Mouse (Mus musculus) hindbrain, embryonic 14.5 days (tissue): ENCODE measurements around the gene Mapk11. TPM values are rescaled to one million over a fixed set of nuclear protein-coding genes. Genes with fewer than 3 reads are reported as not detected.

Experiments
- ATAC-seq: fragments of 200-750 bp; cut with Nextera tagmentation; 2 replicates; pipeline ENCODE4 v1.8.0; 2017; ENCODE audit warnings: moderate number of reproducible peaks, mild to moderate bottlenecking, moderate TSS enrichment, moderate library complexity; ENCODE audit not compliant: low FRiP score
- DNase-seq: peaks from one replicate; pipeline ENCODE4 v3.0.0-alpha.2; 2015; ENCODE audit warnings: low spot score
- H3K27ac ChIP-seq: fragments of 300-500 bp; sonication (generic); 2 replicates; pipeline ENCODE4 v1.5.1; 2014; ENCODE audit warnings: mild to moderate bottlenecking, moderate library complexity
- H3K27me3 ChIP-seq: fragments of 300-500 bp; sonication (generic); 2 replicates; pipeline ENCODE4 v1.6.1; 2014; ENCODE audit warnings: mild to moderate bottlenecking, low read length, mixed read lengths; ENCODE audit not compliant: control insufficient read depth, insufficient read depth
- H3K36me3 ChIP-seq: fragments of 300-500 bp; sonication (generic); replicated peaks from 2 replicates; pipeline ENCODE4 v1.6.1; 2014; ENCODE audit not compliant: control insufficient read depth, insufficient read depth
- H3K4me1 ChIP-seq: fragments of 300-500 bp; sonication (generic); replicated peaks from 2 replicates; pipeline ENCODE4 v1.6.1; 2014; ENCODE audit warnings: antibody characterized with exemption, low read length, mixed read lengths; ENCODE audit not compliant: control insufficient read depth, insufficient read depth
- H3K4me2 ChIP-seq: fragments of 300-500 bp; sonication (generic); replicated peaks from 2 replicates; pipeline ENCODE4 v1.6.1; 2014; ENCODE audit warnings: mild to moderate bottlenecking, moderate library complexity
- H3K4me3 ChIP-seq: fragments of 300-500 bp; sonication (generic); replicated peaks from 2 replicates; pipeline ENCODE4 v1.5.1; 2014; ENCODE audit warnings: mild to moderate bottlenecking, low read length
- H3K9ac ChIP-seq: fragments of 300-500 bp; sonication (generic); 2 replicates; pipeline ENCODE4 v1.6.1; 2014
- H3K9me3 ChIP-seq: fragments of 300-500 bp; sonication (generic); 2 replicates; pipeline ENCODE4 v1.6.1; 2016; ENCODE audit warnings: low read length; ENCODE audit not compliant: control insufficient read depth
- WGBS: fragments of 180-500 bp; shearing (Covaris S2); extraction: QIAGEN DNeasy Blood & Tissue Kit; methylation state at CpG from one replicate; pipeline ENCODE4 v1.1.7; 2014; 5-methylcytosine and 5-hydroxymethylcytosine counted together
- polyA plus RNA-seq: library from polyadenylated mRNA; unstranded; fragments of >200 nt; fragmentation: Nextera tagmentation; extraction: Ambion mirVana; gene quantifications from 2 replicates; pipeline ENCODE4 v1.2.1, GENCODE M21; 2014

Gene Mapk11
- polyA plus RNA-seq, result 20.4 and 22.4 TPM in 2 replicates

DNA sequence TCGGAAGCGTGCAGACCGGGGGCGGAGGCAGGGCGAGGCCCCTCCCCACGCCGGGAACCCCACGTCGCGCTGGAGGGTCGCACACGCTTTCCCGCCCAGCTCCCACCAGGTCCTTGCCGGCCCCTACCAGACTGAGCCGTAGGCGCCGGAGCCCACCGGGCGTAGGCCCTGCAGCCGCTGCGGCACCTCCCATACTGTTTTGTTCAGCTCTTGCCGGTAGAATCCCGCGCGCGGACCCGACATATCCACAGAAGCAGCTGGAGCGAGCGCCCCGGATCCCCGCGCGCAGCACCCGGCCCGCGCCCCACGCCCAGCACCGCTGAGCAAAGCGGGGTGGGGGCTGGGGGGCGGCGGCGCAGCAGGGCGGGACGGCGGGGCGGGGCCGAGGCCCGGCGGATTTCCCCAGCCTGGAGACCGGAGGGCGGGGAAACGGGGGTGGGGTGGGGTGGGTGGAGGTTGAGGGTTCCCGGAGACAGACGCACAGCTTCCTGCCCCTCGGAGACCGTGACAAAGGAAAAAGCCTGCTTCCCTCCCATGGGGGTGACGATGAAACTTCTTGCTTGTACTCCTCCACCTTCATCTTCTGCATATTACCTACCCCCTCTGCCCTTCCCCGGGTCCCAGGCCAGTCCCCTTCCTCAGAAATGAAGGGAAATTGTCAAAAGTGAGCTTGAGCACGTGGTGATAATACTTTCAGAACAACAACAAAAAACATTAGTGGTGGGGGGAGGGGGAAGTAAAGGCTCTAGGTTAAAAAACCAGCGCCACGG is at the start of gene Mapk11:
Gene Mapk11 (minus strand): TSS at position 358 of the 770 bp plus-strand sequence.
- H3K36me3 ChIP-seq, result peaks cover 26% of the 10 kb centered on the region
- DNase-seq, result no peak
- peak within 1 kb of the TSS; percentile 88 for H3K9ac ChIP-seq
- peak within 1 kb of the TSS; percentile 87 for H3K4me2 ChIP-seq
- no peaks in the 10 kb centered on the region for H3K9me3 ChIP-seq
- no peaks in the 10 kb centered on the region for H3K27me3 ChIP-seq
- peaks cover 45% of the 10 kb centered on the region for H3K4me1 ChIP-seq
- peak within 1 kb of the TSS; percentile 90 for H3K27ac ChIP-seq
- under 1% methylated on average over 44 of the region's 61 CpGs for WGBS
- peak; percentile 61 for ATAC-seq
- H3K4me3 ChIP-seq, result peak within 1 kb of the TSS; percentile 53

DNA sequence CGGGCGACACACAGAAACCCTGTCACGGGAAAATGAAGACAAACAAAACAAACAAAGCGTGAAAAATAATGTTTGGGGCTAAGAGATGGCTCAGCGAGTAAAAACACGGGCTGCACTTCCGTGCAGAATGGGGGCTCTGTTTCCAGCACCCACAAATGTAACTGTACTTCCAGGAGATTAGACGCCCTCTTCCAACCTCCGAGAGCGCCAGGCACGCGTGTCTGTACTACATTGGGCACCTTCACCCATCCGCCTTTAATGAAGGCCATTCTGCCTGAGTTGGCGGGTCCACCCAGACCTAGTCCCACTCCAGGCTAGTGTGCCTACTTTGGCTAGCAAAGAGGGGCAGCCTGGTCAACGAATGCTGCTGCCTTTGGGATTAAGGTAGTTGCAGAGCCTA is 47.6 kb upstream of the Mapk11 start:
- ATAC-seq, result no peak
- Histone ChIP-seq H3K9ac (peak overlapping the region; percentile 95), H3K4me3 (peak overlapping the region; percentile 77), H3K27me3 (no peaks in the 10 kb centered on the region), H3K4me2 (peak overlapping the region; percentile 64), H3K36me3 (no peaks in the 10 kb centered on the region), H3K9me3 (no peaks in the 10 kb centered on the region), H3K4me1 (peaks cover 15% of the 10 kb centered on the region), H3K27ac (peak overlapping the region; percentile 97)
- WGBS, result 67% methylated on average over 15 of the region's 15 CpGs
- no peak for DNase-seq

DNA sequence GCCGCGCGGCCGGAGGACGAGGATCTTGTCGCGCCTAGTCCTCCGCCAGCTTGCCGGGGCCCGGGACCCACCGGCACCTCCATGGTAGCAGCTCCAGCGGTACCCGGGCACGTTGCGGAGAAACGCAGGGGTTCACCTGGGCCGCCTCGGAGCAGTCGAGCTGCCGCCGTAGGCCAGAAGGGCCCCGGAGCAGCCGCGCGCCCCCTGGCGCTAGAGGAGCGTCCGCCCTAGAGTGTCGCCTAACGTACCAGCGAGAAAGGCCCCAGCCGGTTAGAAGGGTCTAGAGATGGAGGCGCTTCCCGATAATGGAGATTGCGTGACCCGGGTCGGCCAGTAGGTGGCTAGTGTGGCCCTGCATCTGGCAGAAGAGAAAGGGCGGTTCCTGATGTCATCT is 46.9 kb upstream of the Mapk11 start, which contains the start of gene Dennd6b:
Gene Dennd6b (minus strand): TSS at position 184 of the 394 bp plus-strand sequence.
- DNase-seq (peak; percentile 95), ATAC-seq (peak; percentile 98)
- no peaks in the 10 kb centered on the region for H3K9me3 ChIP-seq
- H3K4me1 ChIP-seq, result peaks cover 15% of the 10 kb centered on the region
- WGBS, result under 1% methylated on average over 38 of the region's 38 CpGs
- H3K27me3 ChIP-seq, result no peaks in the 10 kb centered on the region
- H3K4me2 ChIP-seq, result peak within 1 kb of the TSS; percentile 64
- H3K9ac ChIP-seq, result peak within 1 kb of the TSS; percentile 95
- H3K27ac ChIP-seq, result peak within 1 kb of the TSS; percentile 97
- peak within 1 kb of the TSS; percentile 77 for H3K4me3 ChIP-seq
- H3K36me3 ChIP-seq, result peaks cover 7% of the 10 kb centered on the region; the same call in 1 of the 2 replicates

DNA sequence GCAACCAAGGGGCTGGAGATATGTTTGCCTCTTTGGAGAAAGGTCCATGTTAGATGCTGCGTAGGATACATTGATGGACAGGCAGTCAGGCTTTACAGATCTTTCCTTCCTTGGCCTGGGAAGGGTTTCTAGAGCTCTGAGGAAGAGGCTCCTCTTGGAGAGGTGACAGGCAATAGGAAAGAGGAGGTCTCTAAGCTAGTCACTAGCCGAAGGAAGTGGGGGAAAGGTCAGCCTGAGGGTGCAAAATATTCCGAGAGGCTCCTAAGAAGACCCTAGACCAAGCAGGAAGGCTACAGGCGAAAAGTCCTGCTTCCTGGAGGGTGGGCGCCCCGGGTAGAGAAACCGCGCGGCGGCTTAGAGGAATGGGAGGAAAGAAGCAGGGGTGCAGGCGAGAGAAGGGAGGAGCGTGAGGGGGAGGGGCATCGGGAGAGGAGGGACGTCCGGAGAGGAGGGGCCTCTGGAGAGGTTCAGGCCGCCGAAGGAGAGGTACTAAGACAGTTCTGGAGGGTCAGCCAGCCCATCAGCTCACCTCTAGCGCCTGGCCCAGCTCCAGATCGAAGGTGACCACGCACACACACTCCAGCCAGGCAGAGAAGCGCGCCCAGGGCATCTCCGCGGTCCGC is 46.4 kb upstream of the Mapk11 start:
- WGBS, result under 1% methylated on average over 25 of the region's 25 CpGs
- peak; percentile 88 for ATAC-seq
- Histone ChIP-seq H3K27ac (peak overlapping the region; percentile 97), H3K9me3 (no peaks in the 10 kb centered on the region), H3K4me3 (peak overlapping the region; percentile 77), H3K9ac (peak overlapping the region; percentile 95), H3K4me1 (peaks cover 15% of the 10 kb centered on the region), H3K36me3 (peaks cover 12% of the 10 kb centered on the region; the same call in 1 of the 2 replicates), H3K27me3 (no peaks in the 10 kb centered on the region), H3K4me2 (peak overlapping the region; percentile 64)
- DNase-seq, result peak; percentile 77

DNA sequence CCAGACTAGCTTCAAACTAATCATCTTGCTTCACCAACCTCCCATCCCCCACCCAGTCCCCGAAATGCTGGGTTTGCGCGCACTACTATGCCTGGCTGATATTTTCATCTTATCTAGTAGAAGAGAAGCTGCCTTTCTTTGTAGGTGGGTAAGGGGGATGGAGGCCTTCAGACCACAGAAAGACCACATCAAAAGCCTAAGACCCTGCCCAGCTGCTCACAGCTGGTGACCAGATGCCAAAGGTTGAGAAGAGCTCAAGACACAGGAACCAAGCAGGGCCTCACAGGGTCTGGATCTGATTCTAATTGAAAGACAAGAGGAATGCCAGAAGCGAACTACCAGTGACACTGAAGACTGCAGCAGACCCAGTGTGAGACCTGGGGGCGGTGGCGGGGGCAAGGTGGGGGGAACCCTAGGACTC is 45.8 kb upstream of the Mapk11 start:
- peaks cover 15% of the 10 kb centered on the region for H3K4me1 ChIP-seq
- no peaks in the 10 kb centered on the region for H3K27me3 ChIP-seq
- H3K9me3 ChIP-seq, result no peaks in the 10 kb centered on the region
- H3K4me3 ChIP-seq, result peak overlapping the region; percentile 77
- peak overlapping the region; percentile 95 for H3K9ac ChIP-seq
- H3K36me3 ChIP-seq, result peaks cover 17% of the 10 kb centered on the region
- 28% methylated on average over 6 of the region's 6 CpGs for WGBS
- DNase-seq, result no peak
- ATAC-seq, result no peak
- H3K27ac ChIP-seq, result peak overlapping the region; percentile 97
- H3K4me2 ChIP-seq, result peak overlapping the region; percentile 64

DNA sequence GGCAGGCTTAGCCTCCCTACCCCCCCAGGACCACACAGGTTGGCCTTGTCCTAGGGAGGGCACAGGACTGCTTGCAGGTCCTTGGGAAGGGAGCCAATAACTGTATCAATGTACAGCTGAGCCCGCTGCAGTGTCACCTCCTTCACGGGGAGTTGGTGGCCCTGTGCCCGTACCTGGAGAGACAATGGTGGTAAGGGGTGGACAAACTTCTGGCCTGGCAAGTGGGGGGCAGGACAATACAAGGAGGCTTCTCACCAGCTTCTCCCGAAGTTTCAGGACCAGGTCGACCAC is 35.5 kb upstream of the Mapk11 start:
- WGBS, result 83% methylated on average over 5 of the region's 5 CpGs
- Histone ChIP-seq H3K4me3 (no peak overlapping the region), H3K36me3 (peaks cover 40% of the 10 kb centered on the region), H3K4me1 (peaks cover 10% of the 10 kb centered on the region; the same call in 1 of the 2 replicates), H3K27me3 (no peaks in the 10 kb centered on the region), H3K4me2 (no peak overlapping the region), H3K9ac (no peak overlapping the region), H3K9me3 (no peaks in the 10 kb centered on the region), H3K27ac (no peak overlapping the region)
- DNase-seq (no peak), ATAC-seq (no peak)

DNA sequence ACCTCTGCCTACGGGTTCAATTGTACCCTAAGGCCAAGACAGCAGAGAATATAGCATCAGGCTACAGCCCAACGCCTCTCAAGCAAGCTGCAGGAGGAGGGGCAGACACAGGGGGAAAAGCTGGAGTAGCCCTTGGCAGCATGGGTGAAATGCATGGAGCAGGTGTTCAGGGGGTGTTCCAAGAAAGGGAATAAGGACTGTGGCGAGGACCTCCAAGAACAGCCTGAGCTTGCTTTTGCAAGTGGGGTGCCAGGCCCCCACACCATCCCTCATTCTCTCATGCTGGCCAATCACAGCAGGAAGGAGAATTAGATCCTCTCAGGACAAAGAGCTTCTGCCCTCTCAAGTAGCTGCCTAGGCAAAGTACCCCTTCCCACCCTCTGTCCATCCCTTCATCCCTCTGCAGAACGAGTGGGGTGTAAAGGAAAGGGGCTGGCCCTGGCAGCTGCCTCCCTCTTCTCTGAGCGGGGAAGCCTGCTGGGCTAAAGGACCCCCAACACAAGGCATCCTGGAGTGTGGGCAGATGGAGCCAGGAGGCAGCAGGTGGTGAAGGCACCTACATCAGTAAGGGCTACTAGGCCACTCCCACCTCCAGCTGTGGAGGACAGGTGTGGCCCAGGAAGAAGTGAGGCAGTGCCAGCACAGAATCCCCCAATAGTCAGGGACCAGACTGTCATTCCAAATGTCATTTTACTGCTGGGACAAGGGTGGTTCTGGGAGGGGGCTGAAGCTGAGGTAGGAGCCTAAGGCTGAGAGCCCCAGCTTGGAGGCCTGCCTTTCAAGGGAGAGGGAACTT is 34.9 kb upstream of the Mapk11 start:
- H3K27ac ChIP-seq, result no peak overlapping the region
- no peak overlapping the region for H3K9ac ChIP-seq
- H3K4me1 ChIP-seq, result peaks cover 13% of the 10 kb centered on the region
- H3K9me3 ChIP-seq, result no peaks in the 10 kb centered on the region
- H3K36me3 ChIP-seq, result peaks cover 34% of the 10 kb centered on the region
- 27% methylated on average over 5 of the region's 5 CpGs for WGBS
- H3K4me2 ChIP-seq, result no peak overlapping the region
- ATAC-seq, result no peak
- DNase-seq, result peak; percentile 24
- H3K27me3 ChIP-seq, result no peaks in the 10 kb centered on the region
- no peak overlapping the region for H3K4me3 ChIP-seq

DNA sequence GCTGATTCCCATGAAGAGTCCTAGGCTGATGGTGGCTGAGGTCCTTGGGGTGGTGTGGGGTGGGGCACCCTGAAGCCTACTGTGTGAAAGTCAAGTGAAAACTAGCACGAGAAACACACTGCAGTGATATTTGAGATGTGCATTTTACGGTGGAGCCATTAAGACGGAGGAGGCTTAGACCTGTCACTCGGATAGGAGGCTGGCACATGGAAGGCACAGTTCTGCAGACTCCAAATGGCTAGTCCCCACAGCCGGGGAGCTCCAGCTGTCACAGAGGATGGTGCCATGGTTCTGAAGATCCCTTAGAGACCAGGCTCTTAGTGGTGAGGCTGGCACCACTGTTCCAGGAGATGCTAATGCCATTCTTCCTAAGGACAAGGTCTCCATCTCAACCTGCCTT is 33.4 kb upstream of the Mapk11 start:
- Histone ChIP-seq H3K27ac (0 out of 2 replicates have a peak overlapping the region, but pooled peaks have one; percentile 14), H3K4me2 (no peak overlapping the region), H3K9ac (no peak overlapping the region), H3K9me3 (no peaks in the 10 kb centered on the region), H3K4me3 (no peak overlapping the region), H3K36me3 (peaks cover 27% of the 10 kb centered on the region), H3K27me3 (no peaks in the 10 kb centered on the region), H3K4me1 (peaks cover 28% of the 10 kb centered on the region)
- 72% methylated on average over 5 of the region's 5 CpGs for WGBS
- ATAC-seq, result no peak
- no peak for DNase-seq

DNA sequence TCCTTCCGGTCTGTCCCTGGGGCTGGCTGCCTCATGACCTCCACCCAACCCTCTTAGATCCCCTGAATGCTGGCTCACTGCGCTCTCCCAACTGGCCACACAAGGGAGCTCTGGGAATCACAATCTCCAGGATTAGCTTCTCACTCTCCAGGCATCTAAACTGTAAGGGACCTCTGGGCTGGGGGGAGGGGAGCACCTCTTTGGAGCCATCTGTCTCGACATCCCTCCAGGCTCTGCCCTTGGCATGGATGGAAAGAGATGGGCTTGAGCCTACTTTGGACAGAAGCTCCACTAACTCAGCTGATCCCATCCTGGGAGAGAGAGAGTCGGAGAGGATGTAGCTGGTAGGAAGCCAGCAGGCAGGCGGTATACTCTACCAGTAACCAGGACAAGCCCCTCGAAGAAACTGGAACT is 32.9 kb upstream of the Mapk11 start:
- WGBS, result 39% methylated on average over 6 of the region's 6 CpGs

More for the DNA sequence above, 32.9 kb upstream of the Mapk11 start:
- H3K27ac ChIP-seq, result peak overlapping the region; percentile 14; the same call in 1 of the 2 replicates
- H3K27me3 ChIP-seq, result no peaks in the 10 kb centered on the region
- H3K4me2 ChIP-seq, result no peak overlapping the region
- no peak overlapping the region for H3K9ac ChIP-seq
- no peak overlapping the region for H3K4me3 ChIP-seq
- no peaks in the 10 kb centered on the region for H3K9me3 ChIP-seq
- ATAC-seq, result no peak
- DNase-seq, result peak; percentile 24
- peaks cover 33% of the 10 kb centered on the region for H3K4me1 ChIP-seq
- peaks cover 26% of the 10 kb centered on the region for H3K36me3 ChIP-seq
